Mouse (Mus musculus) stomach, embryonic 16.5 days (tissue): Measurements from ENCODE around the gene Trak1. TPM values are rescaled to one million over a fixed set of nuclear protein-coding genes. Genes with fewer than 3 reads are reported as not detected.

ENCODE experiments used
- ATAC-seq: fragments of 200-750 bp; cut with Nextera tagmentation; 2 replicates; pipeline ENCODE4 v1.8.0; 2017; ENCODE audit warnings: moderate number of reproducible peaks, moderate TSS enrichment; ENCODE audit not compliant: insufficient read depth, low FRiP score
- H3K27ac ChIP-seq: fragments of 300-500 bp; sonication (generic); 2 replicates; pipeline ENCODE4 v1.5.1; 2014; ENCODE audit warnings: low read length
- H3K27me3 ChIP-seq: fragments of 300-500 bp; sonication (generic); 2 replicates; pipeline ENCODE4 v1.6.1; 2014; ENCODE audit warnings: low read length, control low read depth, mixed read lengths; ENCODE audit not compliant: control insufficient read depth, insufficient read depth
- H3K36me3 ChIP-seq: fragments of 300-500 bp; sonication (generic); 2 replicates; pipeline ENCODE4 v1.6.1; 2014; ENCODE audit warnings: low read length; ENCODE audit not compliant: control insufficient read depth, insufficient read depth
- H3K4me1 ChIP-seq: fragments of 300-500 bp; sonication (generic); 2 replicates; pipeline ENCODE4 v1.6.1; 2014; ENCODE audit warnings: low read length, control low read depth, mixed read lengths; ENCODE audit not compliant: control insufficient read depth, insufficient read depth
- H3K4me2 ChIP-seq: fragments of 300-500 bp; sonication (generic); 2 replicates; pipeline ENCODE4 v1.6.1; 2014; ENCODE audit warnings: low read depth, low read length, mixed read lengths
- H3K4me3 ChIP-seq: fragments of 300-500 bp; sonication (generic); replicated peaks from 2 replicates; pipeline ENCODE4 v1.5.1; 2014; ENCODE audit warnings: mild to moderate bottlenecking, low read length
- H3K9ac ChIP-seq: fragments of 300-500 bp; sonication (generic); 2 replicates; pipeline ENCODE4 v1.6.1; 2014; ENCODE audit warnings: low read length
- H3K9me3 ChIP-seq: fragments of 300-500 bp; sonication (generic); replicated peaks from 2 replicates; pipeline ENCODE4 v1.6.1; 2016; ENCODE audit warnings: low read length, control low read depth; ENCODE audit not compliant: control insufficient read depth
- whole genome bisulfite sequencing: fragments of 180-500 bp; shearing (Covaris S2); extraction: QIAGEN DNeasy Blood & Tissue Kit; methylation state at CpG from one replicate; pipeline ENCODE4 v1.1.7; 2014; 5-methylcytosine and 5-hydroxymethylcytosine counted together
- polyA plus RNA-seq: library from polyadenylated mRNA; unstranded; fragments of >200 nt; fragmentation: Nextera tagmentation; extraction: Ambion mirVana; gene quantifications from 2 replicates; pipeline ENCODE4 v1.2.1, GENCODE M21; 2015

The Trak1 gene
- polyA plus RNA-seq, 1 experiment from 2014 or later, result 24.1 TPM

- H3K9ac ChIP-seq, result no peak overlapping the region
- H3K4me2 ChIP-seq, result no peak overlapping the region
- no peaks in the 10 kb centered on the region for H3K27me3 ChIP-seq
- no peaks in the 10 kb centered on the region for H3K9me3 ChIP-seq
- no peak for ATAC-seq
- no peak overlapping the region for H3K27ac ChIP-seq
- no peaks in the 10 kb centered on the region for H3K4me1 ChIP-seq
- no peak overlapping the region for H3K4me3 ChIP-seq
- 83% methylated on average over 6 of the region's 6 CpGs for WGBS
- peaks cover 6% of the 10 kb centered on the region for H3K36me3 ChIP-seq
These were observed 172.4 kb downstream of the Trak1 start for GRCm38 (mm10) chr9:121469711-121470110.

GRCm38 (mm10) chr9:121474771-121475170, 177.5 kb downstream of the Trak1 start:
- no peak for ATAC-seq
- Histone ChIP-seq H3K36me3 (peaks cover 6% of the 10 kb centered on the region), H3K4me3 (no peak overlapping the region), H3K27ac (no peak overlapping the region), H3K9me3 (no peaks in the 10 kb centered on the region), H3K4me2 (no peak overlapping the region), H3K9ac (no peak overlapping the region), H3K27me3 (no peaks in the 10 kb centered on the region), H3K4me1 (no peaks in the 10 kb centered on the region)
- 83% methylated on average over 5 of the region's 5 CpGs for WGBS

GRCm38 (mm10) chr9:121475488-121476452, 178.5 kb downstream of the Trak1 start:
- H3K36me3 ChIP-seq, result peaks cover 6% of the 10 kb centered on the region
- H3K4me2 ChIP-seq, result no peak overlapping the region
- no peak for ATAC-seq
- 77% methylated on average over 16 of the region's 16 CpGs for WGBS
- no peaks in the 10 kb centered on the region for H3K9me3 ChIP-seq
- no peaks in the 10 kb centered on the region for H3K4me1 ChIP-seq
- H3K27ac ChIP-seq, result no peak overlapping the region
- H3K4me3 ChIP-seq, result no peak overlapping the region
- no peaks in the 10 kb centered on the region for H3K27me3 ChIP-seq
- H3K9ac ChIP-seq, result no peak overlapping the region

- Histone ChIP-seq H3K4me3 (peak overlapping the region; percentile 33), H3K4me2 (peak overlapping the region; percentile 52), H3K4me1 (no peaks in the 10 kb centered on the region), H3K9ac (peak overlapping the region; percentile 61; the same call in 1 of the 2 replicates), H3K36me3 (peaks cover 2% of the 10 kb centered on the region), H3K27ac (no peak overlapping the region), H3K9me3 (no peaks in the 10 kb centered on the region), H3K27me3 (no peaks in the 10 kb centered on the region)
- WGBS, result 10% methylated on average over 15 of the region's 15 CpGs
- 0 out of 2 replicates have a peak, but pooled peaks have one; percentile 41 for ATAC-seq
These were observed 180.1 kb downstream of the Trak1 start for GRCm38 (mm10) chr9:121477305-121477911.

- H3K4me3 ChIP-seq, result no peak overlapping the region
- no peak overlapping the region for H3K9ac ChIP-seq
- H3K27ac ChIP-seq, result no peak overlapping the region
- H3K9me3 ChIP-seq, result no peaks in the 10 kb centered on the region
- 24% methylated on average over 5 of the region's 5 CpGs for WGBS
- H3K4me2 ChIP-seq, result no peak overlapping the region
- no peaks in the 10 kb centered on the region for H3K4me1 ChIP-seq
- no peaks in the 10 kb centered on the region; the same call in 1 of the 2 replicates for H3K36me3 ChIP-seq
- ATAC-seq, result 0 out of 2 replicates have a peak, but pooled peaks have one; percentile 37
- no peaks in the 10 kb centered on the region for H3K27me3 ChIP-seq
These were observed 182.2 kb downstream of the Trak1 start for GRCm38 (mm10) chr9:121479453-121479852.

GRCm38 (mm10) chr9:121487216-121487615, 189.9 kb downstream of the Trak1 start:
- H3K27me3 ChIP-seq, result 0 out of 2 replicates have a peak, but pooled peaks cover under 1% of the 10 kb centered on the region
- no peak overlapping the region for H3K9ac ChIP-seq
- ATAC-seq, result no peak
- no peak overlapping the region for H3K4me3 ChIP-seq
- no peak overlapping the region for H3K4me2 ChIP-seq
- no peak overlapping the region for H3K27ac ChIP-seq
- no peaks in the 10 kb centered on the region for H3K36me3 ChIP-seq
- no peaks in the 10 kb centered on the region for H3K9me3 ChIP-seq
- 0 out of 2 replicates have a peak, but pooled peaks cover 9% of the 10 kb centered on the region for H3K4me1 ChIP-seq
- 64% methylated on average over 7 of the region's 7 CpGs for WGBS

GRCm38 (mm10) chr9:121491592-121492240, 194.4 kb downstream of the Trak1 start:
- Histone ChIP-seq H3K27me3 (peaks cover 45% of the 10 kb centered on the region), H3K4me2 (no peak overlapping the region)
- WGBS, result 75% methylated on average over 11 of the region's 11 CpGs

GRCm38 (mm10) chr9:121494006-121494767, 196.9 kb downstream of the Trak1 start:
- WGBS, result 5% methylated on average over 48 of the region's 48 CpGs
- ATAC-seq, result no peak

More at GRCm38 (mm10) chr9:121491592-121492240, 194.4 kb downstream of the Trak1 start:
- 0 out of 2 replicates have a peak, but pooled peaks cover 12% of the 10 kb centered on the region for H3K4me1 ChIP-seq
- no peak overlapping the region for H3K27ac ChIP-seq
- H3K9me3 ChIP-seq, result no peaks in the 10 kb centered on the region
- H3K9ac ChIP-seq, result no peak overlapping the region
- no peaks in the 10 kb centered on the region for H3K36me3 ChIP-seq
- H3K4me3 ChIP-seq, result no peak overlapping the region
- no peak for ATAC-seq

More at GRCm38 (mm10) chr9:121494006-121494767, 196.9 kb downstream of the Trak1 start:
- peak overlapping the region; percentile 24 for H3K4me3 ChIP-seq
- H3K9ac ChIP-seq, result no peak overlapping the region
- H3K9me3 ChIP-seq, result no peaks in the 10 kb centered on the region
- H3K4me1 ChIP-seq, result 0 out of 2 replicates have a peak, but pooled peaks cover 9% of the 10 kb centered on the region
- no peaks in the 10 kb centered on the region for H3K36me3 ChIP-seq
- peaks cover 48% of the 10 kb centered on the region for H3K27me3 ChIP-seq
- H3K4me2 ChIP-seq, result peak overlapping the region; percentile 36
- H3K27ac ChIP-seq, result no peak overlapping the region
